Mouse (Mus musculus): ENCODE data around the gene Galnt12. TPM values are rescaled to one million over a fixed set of nuclear protein-coding genes. Genes with fewer than 3 reads are reported as not detected.
A peak's percentile ranks its signal among the peaks of the same experiment; 100 is the strongest.
"Not testable (repeated sequence)": the region's sequence is repeated elsewhere in the genome, so short reads cannot be mapped to it uniquely, and the experiment has no call there.

Gene Galnt12
- 1.7 and 1.8 TPM in 2 replicates for polyA plus RNA-seq (2015; fragmentation: Nextera tagmentation; extraction: Ambion mirVana)

DNA sequence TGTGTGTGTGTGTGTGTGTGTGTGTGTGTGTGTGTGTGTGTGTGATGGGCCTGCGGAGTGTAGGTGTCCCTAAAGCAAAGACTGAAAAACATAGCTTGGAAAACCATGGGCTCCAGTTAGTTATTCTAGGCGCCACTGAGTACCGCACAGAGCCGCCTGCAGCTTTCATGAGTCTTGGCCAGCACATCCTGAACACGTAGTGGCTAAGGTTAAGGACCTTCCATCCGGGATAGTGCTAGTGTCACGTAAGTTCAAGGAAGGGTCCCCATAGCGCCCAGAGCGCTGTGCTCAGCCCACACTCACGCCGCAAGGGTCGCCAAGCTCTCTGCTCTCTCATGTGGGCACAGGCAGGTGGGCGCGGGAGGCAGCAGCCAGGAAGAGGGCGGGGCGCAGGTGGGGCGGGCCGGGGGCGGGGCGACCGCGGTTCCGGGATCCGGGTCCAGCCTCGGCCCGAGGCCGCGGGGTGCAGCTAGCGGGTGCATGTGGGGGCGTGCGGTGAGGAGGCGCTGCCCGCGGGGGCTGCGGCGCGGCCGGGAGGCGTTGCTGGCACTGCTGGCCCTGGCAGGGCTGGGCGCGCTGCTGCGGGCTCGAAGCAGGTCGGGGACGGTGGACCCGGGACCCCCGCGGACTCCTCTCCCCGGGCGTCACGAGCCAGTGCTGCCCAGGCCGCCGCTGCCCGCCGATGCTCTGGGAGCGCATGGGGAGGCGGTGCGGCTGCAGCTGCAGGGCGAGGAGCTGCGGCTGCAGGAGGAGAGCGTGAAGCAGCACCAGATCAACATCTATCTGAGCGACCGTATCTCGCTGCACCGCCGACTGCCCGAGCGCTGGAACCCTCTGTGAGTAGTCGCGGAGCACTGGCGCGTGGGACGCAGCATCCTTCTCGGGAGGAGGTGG lies at the start of gene Galnt12:
Gene Galnt12, plus strand, starts transcription at position 417 of the 894 bp plus-strand sequence.
- peak; percentile 87 for ATAC-seq
- H3K9ac ChIP-seq (ENCODE audit: low read depth, low read length), result peak within 1 kb of the TSS; percentile 80
- under 1% methylated on average over 70 of the region's 74 CpGs for WGBS
- peak within 1 kb of the TSS; percentile 91 for H3K4me2 ChIP-seq (ENCODE audit: low read length)
- H3K4me1 ChIP-seq (ENCODE audit: control insufficient read depth, insufficient read depth, low read length), result peaks cover 13% of the 10 kb centered on the region; the same call in 1 of the 2 replicates
- H3K9me3 ChIP-seq (replicated peaks; ENCODE audit: control insufficient read depth, low read length, poor library complexity, severe bottlenecking), result no peaks in the 10 kb centered on the region
- H3K36me3 ChIP-seq (ENCODE audit: control insufficient read depth, insufficient read depth, low read length), result no peaks in the 10 kb centered on the region
- H3K4me3 ChIP-seq (ENCODE audit: low read depth, low read length), result peak within 1 kb of the TSS; percentile 81
- no peak within 1 kb of the TSS for H3K27ac ChIP-seq (ENCODE audit: low read length)
- H3K27me3 ChIP-seq (ENCODE audit: control insufficient read depth, insufficient read depth, low read depth, low read length), result peaks cover 9% of the 10 kb centered on the region

DNA sequence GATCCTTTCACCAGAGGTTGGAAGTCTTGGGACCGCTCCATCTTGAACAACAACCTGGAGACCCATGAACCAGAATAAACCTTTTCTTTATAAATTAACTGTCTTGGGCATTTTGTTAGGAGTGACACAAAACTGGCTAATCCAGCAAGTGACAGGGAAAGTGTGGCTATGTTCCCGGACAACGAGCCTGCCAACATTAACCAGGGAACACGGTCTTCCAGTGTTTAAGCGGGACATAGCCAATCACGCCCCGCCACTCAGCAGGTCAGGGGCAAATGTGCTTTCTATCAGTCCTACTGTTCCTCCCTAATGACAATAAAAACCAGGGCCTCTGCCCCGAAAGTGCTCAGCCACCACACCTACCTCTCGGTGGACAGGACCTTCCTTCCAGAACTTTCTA lies 47.8 kb upstream of the Galnt12 start:
- Histone ChIP-seq H3K27me3 (ENCODE audit: control insufficient read depth, insufficient read depth, low read depth, low read length) (no peaks in the 10 kb centered on the region), H3K9me3 (replicated peaks; ENCODE audit: control insufficient read depth, low read length, poor library complexity, severe bottlenecking) (no peaks in the 10 kb centered on the region), H3K9ac (ENCODE audit: low read depth, low read length) (no peak overlapping the region), H3K4me2 (ENCODE audit: low read length) (no peak overlapping the region), H3K4me3 (ENCODE audit: low read depth, low read length) (no peak overlapping the region), H3K36me3 (ENCODE audit: control insufficient read depth, insufficient read depth, low read length) (peaks cover 12% of the 10 kb centered on the region), H3K27ac (ENCODE audit: low read length) (no peak overlapping the region), H3K4me1 (ENCODE audit: control insufficient read depth, insufficient read depth, low read length) (no peaks in the 10 kb centered on the region)
- no peak for ATAC-seq
- 91% methylated on average over 9 of the region's 9 CpGs for WGBS

DNA sequence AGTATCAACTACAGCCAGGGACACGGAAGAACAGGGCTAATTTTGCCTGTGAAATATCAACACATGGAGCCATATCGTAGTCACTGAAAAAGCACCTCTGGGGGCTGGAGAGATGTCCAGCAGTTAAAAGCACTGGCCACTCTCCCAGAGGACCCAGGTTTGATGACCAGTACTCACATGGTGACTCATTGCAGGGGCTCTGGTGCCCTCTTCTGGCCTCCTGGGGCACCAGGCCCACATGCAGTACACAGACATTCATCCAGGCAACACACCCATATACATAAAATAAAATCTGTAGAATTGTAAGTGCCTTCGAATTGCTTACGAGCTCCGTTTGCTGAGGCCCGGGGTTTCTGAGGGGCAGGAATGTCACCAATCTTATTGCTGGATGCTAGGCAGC lies 44.7 kb upstream of the Galnt12 start:
- Histone ChIP-seq H3K4me3 (ENCODE audit: low read depth, low read length) (no peak overlapping the region), H3K36me3 (ENCODE audit: control insufficient read depth, insufficient read depth, low read length) (0 out of 2 replicates have a peak, but pooled peaks cover 2% of the 10 kb centered on the region), H3K9ac (ENCODE audit: low read depth, low read length) (no peak overlapping the region), H3K27me3 (ENCODE audit: control insufficient read depth, insufficient read depth, low read depth, low read length) (no peaks in the 10 kb centered on the region), H3K9me3 (replicated peaks; ENCODE audit: control insufficient read depth, low read length, poor library complexity, severe bottlenecking) (no peaks in the 10 kb centered on the region), H3K27ac (ENCODE audit: low read length) (no peak overlapping the region), H3K4me2 (ENCODE audit: low read length) (no peak overlapping the region), H3K4me1 (ENCODE audit: control insufficient read depth, insufficient read depth, low read length) (peaks cover 5% of the 10 kb centered on the region; the same call in 1 of the 2 replicates)
- 88% methylated on average over 6 of the region's 6 CpGs for WGBS
- no peak for ATAC-seq

DNA sequence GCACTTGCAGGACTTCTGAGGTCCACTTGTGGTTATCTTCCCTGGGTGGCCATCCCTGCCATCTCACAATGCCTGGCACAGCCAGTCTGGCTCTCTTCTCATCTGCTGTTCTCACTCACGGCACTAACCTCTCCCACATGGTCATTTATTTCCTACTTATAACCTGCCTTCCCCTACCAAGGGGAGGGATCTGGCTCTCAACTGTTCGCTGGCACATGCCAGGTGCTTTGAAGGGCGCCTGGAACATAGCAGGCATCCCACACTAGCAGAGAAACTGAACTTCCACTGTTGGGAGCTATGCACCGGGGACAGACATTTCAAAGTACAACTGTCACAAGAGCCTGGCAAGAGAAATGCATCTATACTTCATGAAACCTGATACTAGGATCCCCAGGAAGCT lies 43.9 kb upstream of the Galnt12 start:
- ATAC-seq, result no peak
- Histone ChIP-seq H3K9ac (ENCODE audit: low read depth, low read length) (no peak overlapping the region), H3K4me2 (ENCODE audit: low read length) (no peak overlapping the region), H3K9me3 (replicated peaks; ENCODE audit: control insufficient read depth, low read length, poor library complexity, severe bottlenecking) (no peaks in the 10 kb centered on the region), H3K4me1 (ENCODE audit: control insufficient read depth, insufficient read depth, low read length) (peaks cover 5% of the 10 kb centered on the region; the same call in 1 of the 2 replicates), H3K36me3 (ENCODE audit: control insufficient read depth, insufficient read depth, low read length) (no peaks in the 10 kb centered on the region), H3K4me3 (ENCODE audit: low read depth, low read length) (no peak overlapping the region), H3K27ac (ENCODE audit: low read length) (no peak overlapping the region), H3K27me3 (ENCODE audit: control insufficient read depth, insufficient read depth, low read depth, low read length) (no peaks in the 10 kb centered on the region)
- 83% methylated on average over 4 of the region's 4 CpGs for WGBS

DNA sequence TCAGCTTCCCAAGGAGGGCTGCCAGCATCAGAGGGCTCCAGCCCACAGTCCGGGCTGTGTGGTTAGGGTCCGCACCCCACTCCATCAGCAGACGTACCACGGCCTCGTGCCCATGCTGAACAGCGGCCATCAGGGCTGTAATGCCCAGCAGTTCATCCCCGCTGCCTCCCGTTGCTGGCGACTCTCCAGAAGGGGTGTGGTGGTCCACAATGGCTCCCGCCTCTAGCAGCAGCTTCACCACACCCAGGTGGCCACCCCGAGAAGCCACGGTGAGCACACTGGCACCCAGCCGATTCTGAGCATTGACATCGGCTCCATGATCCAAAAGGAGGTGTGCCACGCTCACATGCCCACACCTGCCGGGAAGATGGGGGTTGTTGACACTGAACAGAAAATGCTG lies 42.5 kb upstream of the Galnt12 start:
- Histone ChIP-seq H3K4me1 (ENCODE audit: control insufficient read depth, insufficient read depth, low read length) (peaks cover 5% of the 10 kb centered on the region; the same call in 1 of the 2 replicates), H3K4me2 (ENCODE audit: low read length) (no peak overlapping the region), H3K27me3 (ENCODE audit: control insufficient read depth, insufficient read depth, low read depth, low read length) (no peaks in the 10 kb centered on the region), H3K9me3 (replicated peaks; ENCODE audit: control insufficient read depth, low read length, poor library complexity, severe bottlenecking) (no peaks in the 10 kb centered on the region), H3K36me3 (ENCODE audit: control insufficient read depth, insufficient read depth, low read length) (no peaks in the 10 kb centered on the region), H3K27ac (ENCODE audit: low read length) (no peak overlapping the region), H3K9ac (ENCODE audit: low read depth, low read length) (no peak overlapping the region), H3K4me3 (ENCODE audit: low read depth, low read length) (no peak overlapping the region)
- no peak for ATAC-seq
- WGBS, result 88% methylated on average over 16 of the region's 16 CpGs

DNA sequence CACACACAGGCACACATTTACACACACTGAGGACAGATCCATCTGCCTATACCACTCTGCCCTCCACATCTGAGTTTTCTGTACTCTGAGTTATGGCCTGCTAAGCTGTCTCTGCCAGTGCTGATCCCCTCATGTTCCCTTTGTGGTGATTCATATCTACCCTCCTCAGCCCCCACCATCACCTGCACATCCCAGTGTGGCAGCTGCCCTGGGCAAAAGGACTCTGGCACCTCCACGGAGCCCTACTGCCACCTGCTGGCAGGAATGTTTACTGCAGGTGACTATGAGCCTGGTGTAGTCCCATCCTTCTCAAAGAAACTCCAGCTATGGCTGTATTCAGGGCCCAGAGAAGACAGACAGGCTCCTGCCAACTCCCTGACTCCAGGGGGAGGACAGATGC lies 41.5 kb upstream of the Galnt12 start:
- H3K4me2 ChIP-seq (ENCODE audit: low read length), result no peak overlapping the region
- ATAC-seq, result peak; percentile 57
- H3K9me3 ChIP-seq (replicated peaks; ENCODE audit: control insufficient read depth, low read length, poor library complexity, severe bottlenecking), result no peaks in the 10 kb centered on the region
- H3K9ac ChIP-seq (ENCODE audit: low read depth, low read length), result no peak overlapping the region
- H3K27ac ChIP-seq (ENCODE audit: low read length), result no peak overlapping the region; the same call in 1 of the 2 replicates
- H3K27me3 ChIP-seq (ENCODE audit: control insufficient read depth, insufficient read depth, low read depth, low read length), result no peaks in the 10 kb centered on the region
- 0% methylated on average over 1 of the region's 1 CpGs for WGBS
- H3K36me3 ChIP-seq (ENCODE audit: control insufficient read depth, insufficient read depth, low read length), result no peaks in the 10 kb centered on the region
- H3K4me3 ChIP-seq (ENCODE audit: low read depth, low read length), result no peak overlapping the region
- H3K4me1 ChIP-seq (ENCODE audit: control insufficient read depth, insufficient read depth, low read length), result peaks cover 5% of the 10 kb centered on the region; the same call in 1 of the 2 replicates

DNA sequence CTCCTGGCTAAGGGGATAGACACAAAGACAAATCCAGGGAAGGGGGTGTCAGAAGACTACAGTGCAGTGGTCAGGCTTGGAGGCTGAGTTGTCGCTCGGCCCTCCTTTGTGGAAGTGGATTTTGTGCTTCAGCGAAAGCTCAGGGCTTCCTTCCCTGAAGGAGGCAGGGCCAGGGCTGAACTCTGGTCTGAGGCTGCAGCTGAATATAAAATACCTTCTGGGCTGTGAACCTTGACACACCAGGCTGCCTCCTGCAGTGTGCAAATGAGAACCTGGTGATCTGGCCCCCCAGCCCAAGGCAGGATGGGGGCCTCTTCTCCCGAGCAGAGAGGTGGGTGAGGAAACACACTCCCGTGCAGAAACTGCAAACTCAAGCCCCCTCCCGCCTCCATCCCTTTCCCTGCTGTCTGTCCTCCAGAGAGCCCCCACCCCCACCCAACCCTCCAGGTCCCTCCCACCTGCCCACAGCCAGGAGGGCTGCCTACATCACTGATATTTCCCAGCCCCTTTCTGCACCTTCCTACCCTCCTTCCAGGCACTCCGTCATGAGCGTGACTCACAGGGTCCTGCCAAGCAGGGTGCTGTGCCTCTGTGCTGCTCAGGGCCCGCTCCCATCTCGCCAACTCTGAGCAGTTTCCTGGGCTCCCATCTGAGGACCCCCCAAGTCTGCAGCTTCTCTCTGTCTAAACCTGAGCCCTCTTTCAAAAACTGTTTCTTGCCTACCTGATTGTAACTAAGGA lies 40.9 kb upstream of the Galnt12 start:
- H3K4me2 ChIP-seq (ENCODE audit: low read length), result no peak overlapping the region
- H3K36me3 ChIP-seq (ENCODE audit: control insufficient read depth, insufficient read depth, low read length), result no peaks in the 10 kb centered on the region
- H3K9ac ChIP-seq (ENCODE audit: low read depth, low read length), result no peak overlapping the region
- H3K4me1 ChIP-seq (ENCODE audit: control insufficient read depth, insufficient read depth, low read length), result peaks cover 7% of the 10 kb centered on the region; the same call in 1 of the 2 replicates
- 29% methylated on average over 10 of the region's 10 CpGs for WGBS
- ATAC-seq, result peak; percentile 1; the same call in 1 of the 2 replicates
- H3K9me3 ChIP-seq (replicated peaks; ENCODE audit: control insufficient read depth, low read length, poor library complexity, severe bottlenecking), result no peaks in the 10 kb centered on the region
- H3K4me3 ChIP-seq (ENCODE audit: low read depth, low read length), result no peak overlapping the region
- H3K27me3 ChIP-seq (ENCODE audit: control insufficient read depth, insufficient read depth, low read depth, low read length), result no peaks in the 10 kb centered on the region
- H3K27ac ChIP-seq (ENCODE audit: low read length), result no peak overlapping the region; the same call in 1 of the 2 replicates

DNA sequence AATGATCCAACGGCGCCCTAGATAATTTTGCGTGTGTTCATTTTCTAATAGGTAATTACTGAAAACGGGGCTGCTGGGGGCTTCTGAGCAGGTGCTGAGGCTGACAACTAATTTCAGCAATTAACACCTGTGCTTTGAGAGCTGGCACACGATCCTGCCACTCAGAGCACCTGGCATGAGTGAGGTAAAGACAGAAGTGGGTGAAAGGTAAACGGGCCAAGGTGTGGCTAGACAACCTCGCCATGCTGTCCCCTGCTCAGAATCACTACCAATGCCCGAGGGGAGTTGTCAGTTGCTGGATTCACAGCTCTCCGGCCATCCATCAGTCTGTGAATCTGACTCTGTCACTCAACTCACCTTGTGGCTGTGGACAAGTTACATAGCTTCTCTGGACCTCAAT lies 39.8 kb upstream of the Galnt12 start:
- Histone ChIP-seq H3K4me1 (ENCODE audit: control insufficient read depth, insufficient read depth, low read length) (peaks cover 13% of the 10 kb centered on the region), H3K4me2 (ENCODE audit: low read length) (no peak overlapping the region), H3K9me3 (replicated peaks; ENCODE audit: control insufficient read depth, low read length, poor library complexity, severe bottlenecking) (no peaks in the 10 kb centered on the region), H3K9ac (ENCODE audit: low read depth, low read length) (no peak overlapping the region), H3K4me3 (ENCODE audit: low read depth, low read length) (no peak overlapping the region), H3K27ac (ENCODE audit: low read length) (no peak overlapping the region), H3K36me3 (ENCODE audit: control insufficient read depth, insufficient read depth, low read length) (no peaks in the 10 kb centered on the region), H3K27me3 (ENCODE audit: control insufficient read depth, insufficient read depth, low read depth, low read length) (no peaks in the 10 kb centered on the region)
- WGBS, result 75% methylated on average over 9 of the region's 9 CpGs
- no peak for ATAC-seq

DNA sequence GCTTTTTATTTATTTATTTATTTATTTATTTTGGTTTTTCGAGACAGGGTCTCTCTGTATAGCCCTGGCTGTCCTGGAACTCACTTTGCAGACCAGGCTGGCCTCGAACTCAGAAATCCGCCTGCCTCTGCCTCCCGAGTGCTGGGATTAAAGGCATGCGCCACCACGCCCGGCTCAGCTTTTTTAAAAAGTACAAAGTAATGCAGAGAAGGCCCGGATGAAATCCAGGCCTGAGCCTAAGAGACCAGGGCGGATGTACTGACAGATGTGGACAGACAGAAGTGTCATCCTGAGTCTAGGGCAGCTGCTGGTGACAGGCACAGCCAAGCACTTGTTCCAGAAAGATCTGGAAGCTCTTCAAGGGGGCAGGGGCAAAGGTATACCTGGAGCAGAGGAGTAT lies 36.5 kb upstream of the Galnt12 start:
- H3K27ac ChIP-seq (ENCODE audit: low read length); H3K9me3 ChIP-seq (replicated peaks; ENCODE audit: control insufficient read depth, low read length, poor library complexity, severe bottlenecking); H3K36me3 ChIP-seq (ENCODE audit: control insufficient read depth, insufficient read depth, low read length); ATAC-seq; H3K4me2 ChIP-seq (ENCODE audit: low read length); H3K27me3 ChIP-seq (ENCODE audit: control insufficient read depth, insufficient read depth, low read depth, low read length); H3K4me3 ChIP-seq (ENCODE audit: low read depth, low read length); H3K9ac ChIP-seq (ENCODE audit: low read depth, low read length): not testable (repeated sequence)
- 94% methylated on average over 9 of the region's 9 CpGs for WGBS
- H3K4me1 ChIP-seq (ENCODE audit: control insufficient read depth, insufficient read depth, low read length), result peaks cover 13% of the 10 kb centered on the region

All from midbrain, embryonic 16.5 days (tissue).